Mouse (Mus musculus) heart, postnatal 0 days (tissue): ENCODE measurements at regions not wholly inside any gene's neighbourhood (a gene's known extent, or its start where the extent isn't known, plus 50 kb on each side); places are given as distances from the start of the nearest gene placed in this dataset.

ENCODE experiments used
- CTCF ChIP-seq: IDR thresholded peaks from 2 replicates; pipeline ENCODE4 v1.5.1; 2016; ENCODE audit warnings: antibody characterized with exemption, control low read depth, low read depth
- EP300 ChIP-seq: IDR thresholded peaks from 2 replicates; pipeline ENCODE4 v1.6.1; 2016; ENCODE audit warnings: antibody characterized with exemption, low read depth

- no peak for TF ChIP-seq CTCF
- no peak for TF ChIP-seq EP300
Observed at GRCm38 (mm10) chr15:51073678-51074077, 2811.0 kb upstream of the Gm7489 start.
